Mouse (Mus musculus) CH12.LX (cell line): ENCODE measurements at regions not wholly inside any gene's neighbourhood (a gene's known extent, or its start where the extent isn't known, plus 50 kb on each side); places are given as distances from the start of the nearest gene placed in this dataset.

Experiments
- CTCF ChIP-seq, 2 experiments: IDR thresholded peaks in 1 of 2; conservative IDR thresholded peaks in 1 of 2; 2 replicates each; pipeline ENCODE4 v1.5.1; 2011 to 2012; ENCODE audit warnings: low read depth in 2 of 2, low read length in 2 of 2, improper control_type of control experiment in 1 of 2, inconsistent platforms in 1 of 2, mild to moderate bottlenecking in 1 of 2, moderate library complexity in 1 of 2
- ELF1 ChIP-seq: IDR thresholded peaks from 2 replicates; pipeline ENCODE4 v1.6.1; 2014; ENCODE audit warnings: low read depth, mild to moderate bottlenecking, inconsistent platforms, low read length, improper control_type of control experiment
- GABPA ChIP-seq: IDR thresholded peaks from 2 replicates; pipeline ENCODE4 v1.6.1; 2012; ENCODE audit warnings: low read depth, low read length, improper control_type of control experiment, inconsistent platforms; ENCODE audit not compliant: insufficient replicate concordance
- MAFK ChIP-seq: IDR thresholded peaks from 2 replicates; pipeline ENCODE4 v1.6.1; 2011; ENCODE audit warnings: low read length, improper control_type of control experiment; ENCODE audit not compliant: insufficient replicate concordance
- MEF2A ChIP-seq: IDR thresholded peaks from 2 replicates; pipeline ENCODE4 v1.6.1; 2014; ENCODE audit warnings: low read depth, mild to moderate bottlenecking, inconsistent platforms, low read length, improper control_type of control experiment, borderline replicate concordance
- MYC ChIP-seq: IDR thresholded peaks from 2 replicates; pipeline ENCODE4 v1.6.1; 2011; ENCODE audit warnings: low read depth, mild to moderate bottlenecking, improper control_type of control experiment, low read length
- POLR2A ChIP-seq: IDR thresholded peaks from 2 replicates; pipeline ENCODE4 v1.6.1; 2011; ENCODE audit warnings: low read depth, mild to moderate bottlenecking, improper control_type of control experiment, low read length
- RAD21 ChIP-seq: IDR thresholded peaks from 2 replicates; pipeline ENCODE4 v1.6.1; 2011; ENCODE audit warnings: low read depth, mild to moderate bottlenecking, low read length, improper control_type of control experiment, moderate library complexity
- SMC3 ChIP-seq: IDR thresholded peaks from 2 replicates; pipeline ENCODE4 v1.6.1; 2011; ENCODE audit warnings: low read depth, low read length, improper control_type of control experiment
- TBP ChIP-seq: conservative IDR thresholded peaks from 2 replicates; pipeline ENCODE4 v1.6.1; 2011; ENCODE audit warnings: low read depth, low read length, improper control_type of control experiment
- USF1 ChIP-seq: IDR thresholded peaks from 2 replicates; pipeline ENCODE4 v1.6.1; 2014; ENCODE audit warnings: low read depth, mild to moderate bottlenecking, inconsistent platforms, low read length, improper control_type of control experiment
- ZKSCAN1 ChIP-seq: IDR thresholded peaks from 2 replicates; pipeline ENCODE4 v1.6.1; 2012; ENCODE audit warnings: low read depth, inconsistent platforms, low read length, improper control_type of control experiment, borderline replicate concordance

DNA sequence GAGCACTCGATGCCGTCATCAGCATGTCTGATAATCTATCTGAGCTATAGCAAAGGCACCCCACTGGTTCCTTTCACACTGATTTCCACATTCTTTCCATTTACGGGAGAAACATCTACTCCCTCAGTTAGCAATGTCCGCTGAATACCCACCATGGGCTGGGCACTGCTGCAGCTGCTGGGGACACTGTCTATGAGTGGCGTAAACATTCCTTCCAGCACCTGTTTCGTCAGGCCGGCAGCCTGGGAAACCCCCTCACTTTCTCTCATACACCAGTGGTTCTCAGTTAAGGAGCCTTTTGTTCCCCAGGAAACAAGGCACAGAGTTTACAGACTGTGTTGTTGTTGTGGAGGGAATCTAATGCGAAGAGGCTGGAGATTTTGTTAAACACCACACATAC lies 205.8 kb upstream of the Ajap1 start:
- TF ChIP-seq GABPA (no peak), POLR2A (no peak), ELF1 (no peak), CTCF (conservative IDR thresholded peaks at IDR 0.05 in 1 of 2, IDR thresholded peaks at IDR 0.05 in 1 of 2; ENCODE audit: low read depth in 2 of 2, low read length in 2 of 2) (no peak), MYC (no peak), SMC3 (no peak), USF1 (no peak), TBP (no peak), MEF2A (no peak), ZKSCAN1 (no peak), MAFK (no peak), RAD21 (no peak)
